Mouse (Mus musculus): Measurements from ENCODE around the gene Icam5. TPM values are rescaled to one million over a fixed set of nuclear protein-coding genes. Genes with fewer than 3 reads are reported as not detected.
"Not testable (repeated sequence)": the region's sequence is repeated elsewhere in the genome, so short reads cannot be mapped to it uniquely, and the experiment has no call there.

Gene Icam5
- polyA plus RNA-seq, 1 experiment, result 1.0 TPM

GRCm38 (mm10) chr9:21033136-21033535, 1.3 kb downstream of the Icam5 start:
- peaks cover 3% of the 10 kb centered on the region; the same call in 1 of the 2 replicates for H3K4me1 ChIP-seq (ENCODE audit: control insufficient read depth, insufficient read depth, low read length)
- peak overlapping the region; percentile 45 for H3K4me3 ChIP-seq (ENCODE audit: insufficient read depth, low read length)
- no peak overlapping the region for H3K27ac ChIP-seq (ENCODE audit: insufficient read depth, low read length)
- TF ChIP-seq POLR2A (IDR thresholded peaks at IDR 0.05; ENCODE audit: low read depth, low read length), result peak; percentile 60
- TF ChIP-seq CTCF (IDR thresholded peaks at IDR 0.05; ENCODE audit: borderline replicate concordance, insufficient read depth, low read length), result no peak

GRCm38 (mm10) chr9:21034481-21035085, 2.7 kb downstream of the Icam5 start:
- no peak overlapping the region for H3K27ac ChIP-seq (ENCODE audit: insufficient read depth, low read length)
- H3K4me3 ChIP-seq (ENCODE audit: insufficient read depth, low read length), result no peak overlapping the region
- TF ChIP-seq CTCF (IDR thresholded peaks at IDR 0.05; ENCODE audit: borderline replicate concordance, insufficient read depth, low read length) (no peak), POLR2A (IDR thresholded peaks at IDR 0.05; ENCODE audit: low read depth, low read length) (no peak)
- H3K4me1 ChIP-seq (ENCODE audit: control insufficient read depth, insufficient read depth, low read length), result peaks cover 3% of the 10 kb centered on the region; the same call in 1 of the 2 replicates

- H3K4me3 ChIP-seq (ENCODE audit: insufficient read depth, low read length), result no peak overlapping the region
- H3K4me1 ChIP-seq (ENCODE audit: control insufficient read depth, insufficient read depth, low read length), result peaks cover 3% of the 10 kb centered on the region; the same call in 1 of the 2 replicates
- TF ChIP-seq POLR2A (IDR thresholded peaks at IDR 0.05; ENCODE audit: low read depth, low read length) (no peak), CTCF (IDR thresholded peaks at IDR 0.05; ENCODE audit: borderline replicate concordance, insufficient read depth, low read length) (no peak)
- H3K27ac ChIP-seq (ENCODE audit: insufficient read depth, low read length), result no peak overlapping the region
These were observed 3.7 kb downstream of the Icam5 start for GRCm38 (mm10) chr9:21035586-21035985.

- Histone ChIP-seq H3K27ac (ENCODE audit: insufficient read depth, low read length) (no peak overlapping the region), H3K4me3 (ENCODE audit: insufficient read depth, low read length) (no peak overlapping the region), H3K4me1 (ENCODE audit: control insufficient read depth, insufficient read depth, low read length) (peaks cover 3% of the 10 kb centered on the region; the same call in 1 of the 2 replicates)
- TF ChIP-seq CTCF (IDR thresholded peaks at IDR 0.05; ENCODE audit: borderline replicate concordance, insufficient read depth, low read length) (no peak), POLR2A (IDR thresholded peaks at IDR 0.05; ENCODE audit: low read depth, low read length) (no peak)
These were observed 4.3 kb downstream of the Icam5 start for GRCm38 (mm10) chr9:21036161-21036560.

- no peak overlapping the region for H3K27ac ChIP-seq (ENCODE audit: insufficient read depth, low read length)
- no peak overlapping the region for H3K4me3 ChIP-seq (ENCODE audit: insufficient read depth, low read length)
- H3K4me1 ChIP-seq (ENCODE audit: control insufficient read depth, insufficient read depth, low read length), result peaks cover 3% of the 10 kb centered on the region; the same call in 1 of the 2 replicates
- TF ChIP-seq POLR2A (IDR thresholded peaks at IDR 0.05; ENCODE audit: low read depth, low read length) (no peak), CTCF (IDR thresholded peaks at IDR 0.05; ENCODE audit: borderline replicate concordance, insufficient read depth, low read length) (no peak)
These were observed 4.8 kb downstream of the Icam5 start for GRCm38 (mm10) chr9:21036666-21037065.

- no peak overlapping the region for H3K27ac ChIP-seq (ENCODE audit: insufficient read depth, low read length)
- TF ChIP-seq POLR2A (IDR thresholded peaks at IDR 0.05; ENCODE audit: low read depth, low read length) (peak; percentile 33; the same call in 1 of the 2 replicates), CTCF (IDR thresholded peaks at IDR 0.05; ENCODE audit: borderline replicate concordance, insufficient read depth, low read length) (no peak)
- H3K4me1 ChIP-seq (ENCODE audit: control insufficient read depth, insufficient read depth, low read length), result peaks cover 3% of the 10 kb centered on the region; the same call in 1 of the 2 replicates
- no peak overlapping the region for H3K4me3 ChIP-seq (ENCODE audit: insufficient read depth, low read length)
These were observed 5.6 kb downstream of the Icam5 start for GRCm38 (mm10) chr9:21037481-21037891.

GRCm38 (mm10) chr9:21039779-21040178, 7.9 kb downstream of the Icam5 start:
- no peak overlapping the region for H3K4me3 ChIP-seq (ENCODE audit: insufficient read depth, low read length)
- TF ChIP-seq POLR2A (IDR thresholded peaks at IDR 0.05; ENCODE audit: low read depth, low read length), result no peak
- no peak for TF ChIP-seq CTCF (IDR thresholded peaks at IDR 0.05; ENCODE audit: borderline replicate concordance, insufficient read depth, low read length)
- no peak overlapping the region for H3K27ac ChIP-seq (ENCODE audit: insufficient read depth, low read length)
- peaks cover 3% of the 10 kb centered on the region; the same call in 1 of the 2 replicates for H3K4me1 ChIP-seq (ENCODE audit: control insufficient read depth, insufficient read depth, low read length)

GRCm38 (mm10) chr9:21041308-21041707, 9.4 kb downstream of the Icam5 start:
- TF ChIP-seq POLR2A (IDR thresholded peaks at IDR 0.05; ENCODE audit: low read depth, low read length), result no peak
- no peak for TF ChIP-seq CTCF (IDR thresholded peaks at IDR 0.05; ENCODE audit: borderline replicate concordance, insufficient read depth, low read length)
- peaks cover 3% of the 10 kb centered on the region; the same call in 1 of the 2 replicates for H3K4me1 ChIP-seq (ENCODE audit: control insufficient read depth, insufficient read depth, low read length)
- H3K27ac ChIP-seq (ENCODE audit: insufficient read depth, low read length), result no peak overlapping the region
- no peak overlapping the region for H3K4me3 ChIP-seq (ENCODE audit: insufficient read depth, low read length)

GRCm38 (mm10) chr9:21043563-21043962, 11.7 kb downstream of the Icam5 start:
- Histone ChIP-seq H3K4me3 (ENCODE audit: insufficient read depth, low read length) (no peak overlapping the region), H3K27ac (ENCODE audit: insufficient read depth, low read length) (no peak overlapping the region), H3K4me1 (ENCODE audit: control insufficient read depth, insufficient read depth, low read length) (no peaks in the 10 kb centered on the region)
- no peak for TF ChIP-seq POLR2A (IDR thresholded peaks at IDR 0.05; ENCODE audit: low read depth, low read length)
- no peak for TF ChIP-seq CTCF (IDR thresholded peaks at IDR 0.05; ENCODE audit: borderline replicate concordance, insufficient read depth, low read length)

- not testable (repeated sequence) for H3K4me1 ChIP-seq (ENCODE audit: control insufficient read depth, insufficient read depth, low read length); H3K27ac ChIP-seq (ENCODE audit: insufficient read depth, low read length); H3K4me3 ChIP-seq (ENCODE audit: insufficient read depth, low read length)
These were observed 12.9 kb downstream of the Icam5 start for GRCm38 (mm10) chr9:21044785-21045184.

All from embryonic fibroblast, embryonic 13.5 days (primary cell).